Mouse (Mus musculus) left cerebral cortex, postnatal 10 days (tissue): Measurements from ENCODE around the gene Ech1. TPM values are rescaled to one million over a fixed set of nuclear protein-coding genes. Genes with fewer than 3 reads are reported as not detected.

Source experiments
- DNase-seq, 2 experiments: peaks; one replicate each; pipeline ENCODE4 v3.0.0; 2021 to 2022; ENCODE audit warnings: low spot score in 2 of 2, mixed read lengths in 1 of 2; ENCODE audit errors: extremely low spot score in 1 of 2
- intact Hi-C: fragments of 180-260 bp; cut with DNase I; formaldehyde crosslinking; loops from one replicate; pipeline ENCODE4 v1.15.1; 2025
- total RNA-seq, 2 experiments: library from RNA; stranded (reverse); gene quantifications; 2 replicates each; pipeline ENCODE4 v1.2.3; 2021

The Ech1 gene
- total RNA-seq, 2 experiments from 2014 or later = 40.8 to 43.3 TPM

DNA sequence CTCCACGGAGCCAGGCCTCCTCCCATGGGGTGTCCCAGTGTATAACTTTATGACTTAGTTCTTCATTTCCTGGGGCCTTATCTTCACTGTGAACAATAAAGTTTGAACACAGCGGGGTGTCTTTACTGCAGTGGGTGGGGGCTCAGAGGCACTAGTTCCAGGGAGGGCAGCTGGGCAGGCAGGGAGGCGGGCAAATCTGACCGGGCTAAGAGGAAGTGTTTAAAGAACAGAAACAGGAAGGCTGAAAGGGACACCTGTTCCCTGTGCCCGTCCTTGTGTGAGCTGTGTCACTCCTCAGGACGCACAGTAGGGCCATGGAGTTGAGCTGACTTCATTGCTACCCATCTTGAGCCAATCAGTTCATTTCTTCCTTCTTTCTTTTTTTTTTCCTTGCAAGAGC is 7.1 kb downstream of the Ech1 start:
- intact Hi-C loops = no loop called here

GRCm38 (mm10) chr7:28833723-28834347 is 8.8 kb downstream of the Ech1 start, which contains the start of gene Lgals4:
Gene Lgals4 (plus strand): TSS chr7:28833854.
- intact Hi-C loops = no loop called here
- no peak for DNase-seq

More for the DNA sequence above, 7.1 kb downstream of the Ech1 start:
- DNase-seq = no peak

DNA sequence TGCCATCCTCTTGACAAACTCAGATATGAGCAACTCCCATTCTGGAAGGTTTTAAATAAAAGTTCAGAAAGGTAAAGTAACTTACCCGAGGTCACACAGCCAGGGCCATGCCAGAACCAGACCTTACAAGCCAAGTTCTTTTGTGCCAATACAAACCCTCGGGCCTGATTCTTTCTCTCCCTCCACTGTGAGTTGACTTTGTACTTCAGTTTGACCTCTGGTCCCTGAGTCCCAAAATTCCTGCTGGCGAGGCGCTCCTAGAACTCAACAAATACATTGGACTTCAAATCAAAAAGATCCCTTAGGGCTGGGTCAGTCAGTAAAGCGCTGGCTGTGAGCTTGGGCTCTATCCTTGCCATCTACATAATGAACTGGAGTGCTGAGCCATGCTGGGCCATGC is 11.9 kb downstream of the Ech1 start:
- intact Hi-C loops = no loop called here
- no peak for DNase-seq

DNA sequence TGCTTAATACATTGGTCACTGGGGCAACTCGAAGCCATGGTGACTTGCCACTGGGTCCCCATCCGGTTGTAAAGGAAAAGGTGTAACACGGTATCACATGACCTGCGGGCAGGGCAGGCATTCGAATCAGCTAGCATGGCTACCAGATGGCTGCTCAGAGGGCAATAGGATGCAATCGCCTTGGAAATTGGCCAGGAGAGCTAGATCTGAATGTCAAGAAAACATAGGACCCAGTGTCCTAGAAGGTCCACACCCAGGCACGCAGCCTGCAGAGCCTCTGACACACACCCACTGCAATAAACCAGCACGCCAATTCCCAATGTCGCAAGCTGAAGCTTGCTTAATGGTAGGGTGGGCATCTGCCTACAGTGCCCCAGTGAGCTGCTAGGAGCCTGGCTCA is 13.3 kb downstream of the Ech1 start:
- DNase-seq = no peak
- intact Hi-C loops = no loop called here

DNA sequence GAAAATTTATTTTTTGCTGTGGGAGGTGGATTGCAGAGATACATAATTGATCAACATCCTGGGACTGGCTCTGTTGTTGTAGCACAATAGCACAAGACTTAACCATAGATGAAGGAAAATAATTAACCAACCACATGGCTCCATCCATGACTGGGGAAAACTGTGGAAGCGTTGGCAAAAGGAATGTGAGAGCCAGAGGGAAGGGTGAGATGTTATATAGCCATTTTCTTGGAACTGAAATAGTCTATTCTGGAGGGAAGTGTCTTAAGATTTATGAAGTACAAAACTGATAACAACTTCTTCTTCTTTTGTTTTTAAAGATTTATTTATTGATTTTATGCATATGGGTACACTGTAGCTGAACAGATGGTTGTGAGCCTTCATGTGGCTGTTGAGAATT is 22.3 kb downstream of the Ech1 start:
- intact Hi-C loops = no loop called here

GRCm38 (mm10) chr7:28849700-28850236 is 24.8 kb downstream of the Ech1 start:
- intact Hi-C loops = no loop called here

More for the DNA sequence above, 22.3 kb downstream of the Ech1 start:
- DNase-seq = no peak

GRCm38 (mm10) chr7:28850642-28851041 is 25.6 kb downstream of the Ech1 start:
- DNase-seq = no peak
- intact Hi-C loops = no loop called here

More at GRCm38 (mm10) chr7:28849700-28850236, 24.8 kb downstream of the Ech1 start:
- DNase-seq = no peak

DNA sequence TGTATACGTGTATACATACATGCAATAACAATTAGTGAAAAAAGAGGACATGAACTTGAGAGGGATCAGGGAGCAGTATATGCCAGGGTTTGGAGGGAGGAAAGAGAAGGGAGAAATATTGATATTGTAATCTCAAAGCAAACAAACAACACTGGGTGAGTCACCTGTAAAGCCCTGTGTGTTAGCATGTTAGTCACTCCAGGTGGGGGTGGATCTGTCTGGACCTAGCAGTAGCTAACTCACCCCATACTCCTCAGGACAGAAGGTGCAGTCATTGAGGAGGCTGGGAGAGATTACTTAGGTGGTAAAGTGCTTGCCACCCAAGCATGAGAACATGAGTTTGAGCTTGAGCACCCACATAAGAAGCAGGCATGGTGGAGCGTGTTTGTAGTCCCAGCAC is 34.9 kb downstream of the Ech1 start:
- intact Hi-C loops = no loop called here
- DNase-seq = no peak

DNA sequence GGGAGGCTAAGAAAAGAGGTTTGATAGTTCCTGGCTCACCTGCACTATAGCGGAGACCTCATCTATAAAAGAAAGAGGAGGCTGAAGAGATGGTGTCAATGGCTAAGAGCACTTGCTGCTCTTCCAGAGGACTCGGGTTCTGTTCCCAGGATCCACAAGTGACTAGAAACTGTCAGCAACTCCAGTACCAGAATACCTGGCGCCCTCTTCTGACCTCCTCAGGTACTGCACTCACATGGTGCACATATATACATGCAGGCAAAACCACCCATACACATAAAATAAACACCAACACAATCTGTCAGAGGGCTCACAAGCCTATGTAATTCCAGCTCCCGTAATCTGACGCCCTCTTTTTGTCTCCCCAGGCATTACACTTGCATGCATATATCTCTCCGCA is 35.9 kb downstream of the Ech1 start:
- intact Hi-C loops = no loop called here
- DNase-seq = no peak

- peak; percentile 39 to 68 for DNase-seq
- intact Hi-C loops = no loop called here
Measured at GRCm38 (mm10) chr7:28862817-28863499, 37.9 kb downstream of the Ech1 start.

GRCm38 (mm10) chr7:28863540-28863939 is 38.5 kb downstream of the Ech1 start, which contains the start of gene Lgals7:
Gene Lgals7 (plus strand): TSS chr7:28863853.
- intact Hi-C loops = no loop called here
- DNase-seq = no peak

DNA sequence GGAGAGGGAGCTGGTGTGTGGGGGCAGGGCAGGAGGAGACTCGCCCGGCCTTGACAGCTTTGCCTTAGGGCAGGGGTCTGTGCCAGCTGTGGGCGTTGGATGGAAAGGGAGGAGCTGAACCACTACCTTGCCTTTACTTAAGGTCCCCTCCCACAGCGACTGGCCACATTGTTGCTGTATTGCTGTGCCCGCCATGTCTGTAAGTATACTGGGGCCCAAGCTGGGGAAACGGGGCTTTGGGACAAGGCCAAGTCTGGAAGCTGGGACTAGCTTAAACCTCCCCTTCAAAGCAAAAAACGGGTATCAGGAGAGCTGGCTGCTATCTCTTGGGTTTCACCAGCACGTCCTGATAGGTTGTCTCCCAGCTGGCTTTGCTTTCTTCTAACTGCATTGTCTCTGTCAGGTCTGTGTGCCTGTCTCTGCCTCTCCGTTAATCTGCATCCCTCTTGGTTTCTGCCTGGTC is 39.3 kb downstream of the Ech1 start:
- intact Hi-C loops = no loop called here
- DNase-seq = no peak

DNA sequence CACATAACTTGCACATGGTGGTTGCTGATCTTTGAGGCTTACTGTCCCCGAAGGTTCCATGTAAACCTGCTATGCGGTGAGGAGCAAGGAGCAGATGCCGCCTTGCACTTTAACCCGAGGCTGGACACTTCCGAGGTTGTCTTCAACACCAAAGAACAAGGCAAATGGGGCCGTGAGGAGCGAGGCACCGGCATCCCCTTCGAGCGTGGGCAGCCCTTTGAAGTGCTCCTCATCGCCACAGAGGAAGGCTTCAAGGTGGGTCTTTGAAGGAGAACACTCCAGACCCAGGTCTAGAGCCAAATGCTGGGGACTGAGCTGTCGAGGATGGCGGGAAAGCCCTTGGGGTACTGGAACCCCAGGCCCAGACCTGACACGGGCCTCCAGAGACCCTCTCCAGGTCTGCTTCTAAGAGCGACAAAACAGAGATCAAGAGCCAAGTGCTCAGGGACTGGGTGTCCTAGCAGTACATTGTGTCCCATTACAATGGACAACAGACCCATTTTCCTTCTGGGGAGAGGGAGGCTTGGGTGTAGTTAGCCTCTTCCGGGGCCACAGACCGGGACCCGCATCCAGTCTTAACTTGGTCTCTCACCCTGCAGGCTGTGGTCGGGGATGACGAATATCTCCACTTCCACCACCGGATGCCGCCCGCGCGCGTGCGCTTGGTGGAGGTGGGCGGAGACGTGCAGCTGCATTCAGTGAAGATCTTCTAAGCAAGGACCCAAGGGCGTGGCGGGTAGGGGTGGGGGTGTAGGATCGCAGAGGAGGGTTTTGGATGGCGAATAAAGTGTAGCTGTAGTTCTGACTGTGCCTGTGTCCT is 40.7 kb downstream of the Ech1 start:
- DNase-seq = peak; percentile 47 to 91
- intact Hi-C loops = loop anchor here (5.0 kb wide), 2 partner anchors 38 to 68 kb away; partner anchors contain the start of gene Ech1

GRCm38 (mm10) chr7:28866769-28867507 is 41.9 kb downstream of the Ech1 start:
- intact Hi-C loops = loop anchor here (5.0 kb wide), 2 partner anchors 40 to 70 kb away; partner anchors contain the start of gene Ech1

DNA sequence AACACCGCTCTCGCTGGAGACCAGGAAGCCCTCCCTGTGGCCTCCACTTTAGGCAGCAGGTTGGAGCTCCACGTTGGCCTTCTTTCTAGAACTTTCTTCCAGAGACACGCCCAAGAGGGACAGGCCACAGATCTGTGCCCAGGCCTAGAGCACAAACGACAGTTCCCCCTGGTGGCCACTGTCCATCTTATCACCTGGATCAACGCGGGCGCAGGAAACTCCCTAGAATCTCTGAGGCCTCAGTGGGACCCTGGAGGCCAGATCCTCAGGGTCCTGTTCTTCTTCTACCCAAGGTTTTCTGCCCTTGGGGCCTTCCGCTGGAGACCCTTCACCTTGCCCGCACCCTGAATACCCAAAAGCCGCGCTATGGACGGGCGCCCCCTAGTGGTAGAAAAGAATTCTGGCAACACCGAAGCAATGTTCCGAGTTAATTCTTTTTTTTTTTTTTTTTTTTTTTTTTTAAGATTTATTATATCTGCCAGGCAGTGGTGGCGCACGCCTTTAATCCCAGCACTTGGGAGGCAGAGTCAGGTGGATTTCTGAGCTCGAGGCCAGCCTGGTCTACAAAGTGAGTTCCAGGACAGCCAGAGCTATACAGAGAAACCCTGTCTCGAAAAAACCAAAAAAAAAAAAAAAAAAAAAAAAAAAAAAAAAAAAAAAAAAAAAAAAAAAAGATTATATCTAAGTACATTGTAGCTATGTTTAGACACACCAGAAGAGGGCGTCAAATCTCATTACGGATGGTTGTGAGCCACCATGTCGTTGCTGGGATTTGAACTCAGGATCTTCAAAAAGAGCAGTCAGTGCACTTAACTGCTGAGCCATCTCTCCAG is 42.7 kb downstream of the Ech1 start:
- intact Hi-C loops = loop anchor here (5.0 kb wide), 2 partner anchors 40 to 70 kb away; partner anchors contain the start of gene Ech1
- DNase-seq = peak in 1 of 2 experiments; percentile 79

More at GRCm38 (mm10) chr7:28866769-28867507, 41.9 kb downstream of the Ech1 start:
- no peak for DNase-seq

DNA sequence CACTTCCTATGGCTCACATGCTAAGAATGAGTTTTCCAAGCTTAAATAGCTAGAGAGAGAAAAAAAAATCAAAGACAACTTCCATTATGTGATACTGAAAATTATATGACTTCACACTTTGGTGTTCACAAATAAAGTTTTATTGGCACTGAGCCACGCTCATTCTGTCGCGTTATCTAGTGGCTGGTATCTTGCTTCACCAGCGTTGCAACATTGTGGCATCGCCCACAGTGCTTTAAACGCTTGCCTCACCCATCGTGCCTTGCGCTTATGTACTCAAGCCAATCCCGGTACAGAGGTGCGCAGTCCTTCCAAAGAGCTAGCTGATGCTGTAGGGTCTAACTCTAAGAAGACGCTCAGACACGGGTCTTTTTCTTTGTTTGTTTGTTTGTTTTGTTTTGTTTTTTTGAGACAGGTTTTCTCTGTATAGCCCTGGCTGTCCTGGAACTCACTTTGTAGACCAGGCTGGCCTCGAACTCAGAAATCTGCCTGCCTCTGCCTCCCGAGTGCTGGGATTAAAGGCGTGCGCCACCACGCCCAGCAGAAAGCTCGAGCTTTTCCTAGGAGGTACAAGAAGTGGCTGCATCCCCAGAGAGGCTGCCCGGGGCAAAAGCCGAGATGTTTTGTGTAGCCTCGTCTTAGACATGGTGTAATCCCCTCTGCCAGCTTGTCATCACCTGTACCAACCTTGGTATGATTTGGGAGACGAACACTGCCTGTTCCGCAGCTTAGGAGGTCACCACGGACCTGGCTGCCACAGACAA is 46.1 kb downstream of the Ech1 start:
- DNase-seq = peak in 1 of 2 experiments; percentile 19
- intact Hi-C loops = no loop called here

GRCm38 (mm10) chr7:28874565-28874964 is 49.5 kb downstream of the Ech1 start:
- no peak for DNase-seq

More at GRCm38 (mm10) chr7:28874565-28874964, 49.5 kb downstream of the Ech1 start:
- intact Hi-C loops = no loop called here
